Mouse (Mus musculus): Measurements from ENCODE around the gene Dhrs4.
A peak's percentile ranks its signal among the peaks of the same experiment; 100 is the strongest.

Dhrs4 gene

GRCm38 (mm10) chr14:55486836-55487235 is 8.3 kb downstream of the Dhrs4 start:
- no peak for DNase-seq (ENCODE audit: low read depth)

GRCm38 (mm10) chr14:55490361-55491201 is 12.0 kb downstream of the Dhrs4 start, which contains the start of gene Carmil3:
Carmil3 (plus strand) TSS chr14:55490651.
- no peak for DNase-seq (ENCODE audit: low read depth)

- DNase-seq (ENCODE audit: low read depth) = peak; percentile 66
These were observed 12.8 kb downstream of the Dhrs4 start for GRCm38 (mm10) chr14:55491291-55491833.

GRCm38 (mm10) chr14:55492103-55492502 is 13.5 kb downstream of the Dhrs4 start:
- DNase-seq (ENCODE audit: low read depth) = no peak

- no peak for DNase-seq (ENCODE audit: low read depth)
These were observed 17.1 kb downstream of the Dhrs4 start for GRCm38 (mm10) chr14:55495509-55496240.

GRCm38 (mm10) chr14:55496761-55497448 is 18.3 kb downstream of the Dhrs4 start:
- DNase-seq (ENCODE audit: low read depth) = no peak

- peak; percentile 65 for DNase-seq (ENCODE audit: low read depth)
These were observed 18.9 kb downstream of the Dhrs4 start for GRCm38 (mm10) chr14:55497449-55497821.

GRCm38 (mm10) chr14:55505612-55506011 is 27.1 kb downstream of the Dhrs4 start:
- no peak for DNase-seq (ENCODE audit: low read depth)

GRCm38 (mm10) chr14:55507801-55508200 is 29.2 kb downstream of the Dhrs4 start:
- DNase-seq (ENCODE audit: low read depth) = no peak

- DNase-seq (ENCODE audit: low read depth) = no peak
These were observed 31.0 kb downstream of the Dhrs4 start for GRCm38 (mm10) chr14:55509540-55509939.

- no peak for DNase-seq (ENCODE audit: low read depth)
These were observed 31.7 kb downstream of the Dhrs4 start, which contains the start of gene Cpne6 for GRCm38 (mm10) chr14:55510125-55510731. Cpne6 (plus strand) TSS chr14:55510445.

- DNase-seq (ENCODE audit: low read depth) = no peak
These were observed 32.5 kb downstream of the Dhrs4 start for GRCm38 (mm10) chr14:55511037-55511436.

- no peak for DNase-seq (ENCODE audit: low read depth)
These were observed 35.4 kb downstream of the Dhrs4 start for GRCm38 (mm10) chr14:55513927-55514326.

GRCm38 (mm10) chr14:55515846-55516245 is 37.3 kb downstream of the Dhrs4 start:
- DNase-seq (ENCODE audit: low read depth) = no peak

GRCm38 (mm10) chr14:55518897-55519296 is 40.3 kb downstream of the Dhrs4 start:
- no peak for DNase-seq (ENCODE audit: low read depth)

GRCm38 (mm10) chr14:55519604-55520003 is 41.0 kb downstream of the Dhrs4 start:
- DNase-seq (ENCODE audit: low read depth) = no peak

- DNase-seq (ENCODE audit: low read depth) = no peak
These were observed 42.1 kb downstream of the Dhrs4 start for GRCm38 (mm10) chr14:55520451-55521361.

GRCm38 (mm10) chr14:55524062-55524461 is 45.5 kb downstream of the Dhrs4 start:
- DNase-seq (ENCODE audit: low read depth) = no peak

- DNase-seq (ENCODE audit: low read depth) = no peak
These were observed 46.2 kb downstream of the Dhrs4 start, which contains the start of gene Nrl for GRCm38 (mm10) chr14:55524785-55525184. Nrl (minus strand) TSS chr14:55524981.

- no peak for DNase-seq (ENCODE audit: low read depth)
These were observed 48.1 kb downstream of the Dhrs4 start for GRCm38 (mm10) chr14:55526674-55527073.

- peak; percentile 49 for DNase-seq (ENCODE audit: low read depth)
These were observed 49.4 kb downstream of the Dhrs4 start for GRCm38 (mm10) chr14:55527940-55528339.
